Mouse (Mus musculus): ENCODE results near the gene Arhgap24.

- TF ChIP-seq SRF (IDR thresholded peaks at IDR 0.05; ENCODE audit: control insufficient read depth, insufficient read length, low read depth) (no peak), POLR2AphosphoS2 (IDR thresholded peaks at IDR 0.05; ENCODE audit: insufficient read length, low read depth) (no peak), MYOD1 (IDR thresholded peaks at IDR 0.05; ENCODE audit: control insufficient read depth in 1 of 3, insufficient read length in 2 of 3, low read depth in 2 of 3) (no peak)
Observed at GRCm38 (mm10) chr5:102593058-102593457, 111.9 kb downstream of the Arhgap24 start.

Measured in myocyte (in vitro differentiated cells).